Mouse (Mus musculus) cerebellum, postnatal 36 days (tissue): Measurements from ENCODE around the gene Zic4.

Experiments
- DNase-seq, 2 experiments: peaks; one replicate each; pipeline ENCODE4 v3.0.0; 2021 to 2022; ENCODE audit warnings: mixed read lengths in 2 of 2

The Zic4 gene

DNA sequence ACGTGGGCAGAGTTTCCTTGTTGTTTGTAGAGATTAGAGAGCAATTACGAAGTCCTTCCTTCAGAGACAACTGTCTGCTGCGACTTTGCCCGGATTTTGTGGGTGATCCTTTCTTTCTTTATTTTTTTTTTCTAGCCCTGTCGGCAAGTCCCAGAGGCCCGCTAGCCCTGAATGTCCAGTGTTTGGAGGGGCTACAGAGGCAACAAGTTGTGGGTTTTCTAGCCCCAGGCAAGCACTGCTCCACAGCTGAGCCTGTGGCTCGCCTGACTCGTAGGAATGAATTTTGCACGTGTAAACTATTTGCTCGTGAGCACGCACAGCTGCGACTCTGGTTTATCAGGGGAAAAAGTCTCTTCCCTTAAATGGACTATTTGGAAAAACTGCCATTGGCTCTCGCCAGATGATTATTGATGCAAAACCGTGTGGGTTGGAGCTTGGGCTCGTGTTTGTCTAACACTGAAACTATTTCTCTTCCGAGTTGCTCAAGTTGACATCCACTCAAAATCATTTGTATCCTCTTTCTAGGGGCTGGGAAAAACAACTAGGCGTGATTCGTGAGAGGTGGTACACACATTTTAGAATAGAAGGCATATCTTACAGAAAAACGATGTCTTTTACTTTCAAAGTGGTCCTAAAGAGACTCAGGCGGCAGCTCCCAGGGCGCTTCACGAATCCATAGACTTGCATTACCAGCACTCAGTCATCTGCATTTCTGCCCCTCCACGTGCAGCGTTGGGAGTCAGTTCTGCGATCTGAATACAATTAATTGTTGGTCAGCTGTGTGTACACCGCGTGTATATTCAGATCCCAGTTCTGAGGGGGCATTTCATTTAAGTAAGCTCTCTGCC lies 42.9 kb downstream of the Zic4 start:
- peak; percentile 39 to 62 for DNase-seq

- peak; percentile 54 to 71 for DNase-seq
These were observed 43.6 kb downstream of the Zic4 start for GRCm38 (mm10) chr9:91405753-91406178.

GRCm38 (mm10) chr9:91406258-91406763 lies 44.1 kb downstream of the Zic4 start:
- no peak for DNase-seq

GRCm38 (mm10) chr9:91409771-91410170 lies 47.6 kb downstream of the Zic4 start:
- no peak for DNase-seq

- no peak for DNase-seq
These were observed 51.9 kb downstream of the Zic4 start for GRCm38 (mm10) chr9:91414007-91414661.

DNA sequence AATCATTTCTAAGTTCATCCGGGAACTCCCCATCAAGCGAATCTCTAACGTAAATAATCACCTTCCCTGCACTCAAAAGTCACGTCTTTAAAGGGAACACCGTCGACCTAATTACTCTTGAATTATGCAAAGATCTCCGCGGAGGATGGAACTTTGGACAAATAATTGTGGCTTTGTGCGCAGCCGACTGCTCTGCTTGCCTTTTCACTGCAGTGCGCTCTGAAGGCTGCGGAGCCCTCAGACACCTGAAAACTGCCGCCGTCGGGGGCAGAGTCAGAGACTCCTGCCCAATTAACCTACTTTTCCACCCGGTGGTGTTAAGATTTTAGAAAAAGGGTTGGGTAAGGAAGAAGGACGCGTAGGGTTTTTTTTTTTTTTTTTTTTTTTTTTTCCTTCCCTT lies 58.2 kb downstream of the Zic4 start:
- DNase-seq: no peak
